Mouse (Mus musculus): ENCODE measurements around the gene Ccdc183.

DNA sequence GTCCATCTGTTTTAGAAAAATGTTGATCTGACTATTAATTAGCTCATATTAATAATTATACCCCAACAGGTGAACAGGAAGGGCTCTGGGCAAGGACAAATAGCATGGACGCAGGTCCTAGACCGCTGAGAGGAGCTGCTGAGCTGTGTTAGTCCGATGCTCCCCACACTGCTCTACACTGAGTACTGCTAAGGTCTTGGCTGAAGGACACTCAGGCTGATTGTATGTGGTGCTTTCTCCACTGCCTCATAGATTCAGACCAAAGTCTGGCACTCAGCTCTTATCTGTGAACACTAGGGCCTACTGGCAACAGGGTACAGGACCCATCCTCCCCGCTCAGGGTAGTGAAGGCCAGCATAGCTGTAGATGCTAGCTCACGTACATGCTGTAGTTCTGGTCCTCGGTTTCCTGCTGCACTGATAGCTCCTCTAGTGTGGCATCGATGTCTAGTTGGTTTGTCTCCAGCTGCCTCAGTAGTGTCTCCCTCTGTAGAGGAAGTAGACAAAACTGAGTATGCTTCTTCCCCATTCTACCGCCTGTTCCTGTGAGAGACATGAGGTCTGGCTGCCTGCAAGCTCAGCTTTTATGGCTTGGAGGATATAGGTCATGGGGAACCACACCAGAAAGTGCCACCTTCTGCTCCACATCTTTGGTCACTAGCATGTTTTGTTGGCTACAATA is 29.1 kb downstream of the Ccdc183 start:
- TF ChIP-seq GATA1 (IDR thresholded peaks at IDR 0.05; ENCODE audit: borderline replicate concordance, low read length): no peak
- no peak for TF ChIP-seq FLI1 (IDR thresholded peaks at IDR 0.05; ENCODE audit: low read length)
